Mouse (Mus musculus) MEL (cell line): ENCODE data around the gene Lcn9. TPM values are rescaled to one million over a fixed set of nuclear protein-coding genes. Genes with fewer than 3 reads are reported as not detected.

Experiments
- DNase-seq: peaks from one replicate; pipeline ENCODE4 v3.0.0; 2011; ENCODE audit warnings: low read depth, low spot score
- H3K27ac ChIP-seq: 2 replicates; pipeline ENCODE4 v1.5.1; 2012; ENCODE audit warnings: low read depth, mild to moderate bottlenecking, control low read depth, low read length, moderate library complexity; ENCODE audit not compliant: control insufficient read depth
- H3K27me3 ChIP-seq, 2 experiments: fragments of 150-350 bp in 1 of 2; sonication (generic) in 1 of 2; 2 replicates each; pipeline ENCODE4 v1.6.1; 2012; ENCODE audit warnings: low read length in 2 of 2, mild to moderate bottlenecking in 2 of 2, improper control_type of control experiment in 1 of 2, moderate library complexity in 1 of 2; ENCODE audit not compliant: insufficient read depth in 2 of 2, control insufficient read depth in 1 of 2
- H3K36me3 ChIP-seq, 2 experiments: 2 replicates each; pipeline ENCODE4 v1.6.1; 2012 to 2014; ENCODE audit warnings: low read length in 2 of 2, improper control_type of control experiment in 1 of 2, inconsistent platforms in 1 of 2, mild to moderate bottlenecking in 1 of 2; ENCODE audit not compliant: insufficient read depth in 2 of 2, control insufficient read depth in 1 of 2
- H3K4me1 ChIP-seq, 2 experiments: fragments of 150-350 bp in 1 of 2; sonication (generic) in 1 of 2; 2 replicates each; pipeline ENCODE4 v1.6.1; 2012; ENCODE audit warnings: low read length in 2 of 2, improper control_type of control experiment in 1 of 2, mild to moderate bottlenecking in 1 of 2; ENCODE audit not compliant: insufficient read depth in 2 of 2, control insufficient read depth in 1 of 2
- H3K4me3 ChIP-seq, 2 experiments: fragments of 150-350 bp in 1 of 2; sonication (generic) in 1 of 2; 2 replicates each; pipeline ENCODE4 v1.5.1; 2012; ENCODE audit warnings: low read depth in 2 of 2, low read length in 2 of 2, mild to moderate bottlenecking in 2 of 2, moderate library complexity in 2 of 2, control low read depth in 1 of 2, improper control_type of control experiment in 1 of 2; ENCODE audit not compliant: control insufficient read depth in 1 of 2, insufficient read depth in 1 of 2
- H3K79me2 ChIP-seq: 2 replicates; pipeline ENCODE4 v1.6.1; 2012; ENCODE audit warnings: mild to moderate bottlenecking, low read length, moderate library complexity; ENCODE audit not compliant: control insufficient read depth, poor library complexity, insufficient read depth
- H3K9ac ChIP-seq: 2 replicates; pipeline ENCODE4 v1.6.1; 2012; ENCODE audit warnings: low read depth, mild to moderate bottlenecking, control low read depth, low read length, moderate library complexity; ENCODE audit not compliant: control insufficient read depth, poor library complexity, severe bottlenecking
- H3K9me3 ChIP-seq: fragments of 150-350 bp; sonication (generic); replicated peaks from 2 replicates; pipeline ENCODE4 v1.6.1; 2012; ENCODE audit warnings: mild to moderate bottlenecking, low read length, improper control_type of control experiment, moderate library complexity; ENCODE audit not compliant: insufficient read depth
- BHLHE40 ChIP-seq: IDR thresholded peaks from 2 replicates; pipeline ENCODE4 v1.6.1; 2012; ENCODE audit warnings: low read depth, mild to moderate bottlenecking, inconsistent platforms, low read length, improper control_type of control experiment, borderline replicate concordance
- CHD1 ChIP-seq: IDR thresholded peaks from 2 replicates; pipeline ENCODE4 v1.6.1; 2012; ENCODE audit warnings: low read depth, mild to moderate bottlenecking, inconsistent platforms, low read length, improper control_type of control experiment
- E2F4 ChIP-seq: IDR thresholded peaks from 2 replicates; pipeline ENCODE4 v1.6.1; 2011; ENCODE audit warnings: low read depth, low read length, improper control_type of control experiment, borderline replicate concordance
- EP300 ChIP-seq, 2 experiments: IDR thresholded peaks; 2 replicates each; pipeline ENCODE4 v1.6.1; 2011; ENCODE audit warnings: improper control_type of control experiment in 2 of 2, low read length in 2 of 2, low read depth in 1 of 2, mild to moderate bottlenecking in 1 of 2
- ETS1 ChIP-seq: IDR thresholded peaks from 2 replicates; pipeline ENCODE4 v1.6.1; 2012; ENCODE audit warnings: low read depth, mild to moderate bottlenecking, inconsistent platforms, low read length, improper control_type of control experiment, moderate library complexity
- HCFC1 ChIP-seq: IDR thresholded peaks from 2 replicates; pipeline ENCODE4 v1.6.1; 2012; ENCODE audit warnings: low read depth, mild to moderate bottlenecking, inconsistent platforms, low read length, improper control_type of control experiment, moderate library complexity
- JUND ChIP-seq: IDR thresholded peaks from 2 replicates; pipeline ENCODE4 v1.6.1; 2011; ENCODE audit warnings: low read depth, mild to moderate bottlenecking, improper control_type of control experiment, low read length
- KAT2A ChIP-seq: conservative IDR thresholded peaks from 2 replicates; pipeline ENCODE4 v1.6.1; 2012; ENCODE audit warnings: low read depth, low read length, improper control_type of control experiment, inconsistent platforms
- MAFK ChIP-seq: IDR thresholded peaks from 2 replicates; pipeline ENCODE4 v1.6.1; 2011; ENCODE audit warnings: low read depth, mild to moderate bottlenecking, low read length, improper control_type of control experiment, borderline replicate concordance
- MEF2A ChIP-seq: IDR thresholded peaks from 2 replicates; pipeline ENCODE4 v1.6.1; 2014; ENCODE audit warnings: low read depth, mild to moderate bottlenecking, inconsistent platforms, low read length, improper control_type of control experiment; ENCODE audit not compliant: poor library complexity, insufficient replicate concordance, severe bottlenecking; ENCODE audit errors: extremely low read depth
- NELFE ChIP-seq: IDR thresholded peaks from 2 replicates; pipeline ENCODE4 v1.6.1; 2011; ENCODE audit warnings: low read depth, low read length, improper control_type of control experiment
- NRF1 ChIP-seq: IDR thresholded peaks from 2 replicates; pipeline ENCODE4 v1.6.1; 2014; ENCODE audit warnings: low read depth, mild to moderate bottlenecking, inconsistent platforms, low read length, improper control_type of control experiment, moderate library complexity; ENCODE audit not compliant: poor library complexity, insufficient read depth, severe bottlenecking
- TAL1 ChIP-seq: IDR thresholded peaks from 2 replicates; pipeline ENCODE4 v1.6.1; 2012; ENCODE audit warnings: mild to moderate bottlenecking, inconsistent platforms, low read length, moderate library complexity, mixed read lengths
- TBP ChIP-seq: IDR thresholded peaks from 2 replicates; pipeline ENCODE4 v1.8.0; 2011; ENCODE audit warnings: low read depth, low read length, improper control_type of control experiment
- USF1 ChIP-seq: IDR thresholded peaks from 2 replicates; pipeline ENCODE4 v1.6.1; 2014; ENCODE audit warnings: low read depth, mild to moderate bottlenecking, inconsistent platforms, low read length, improper control_type of control experiment, moderate library complexity
- USF2 ChIP-seq, 2 experiments: IDR thresholded peaks; 2 replicates each; pipeline ENCODE4 v1.6.1; 2011 to 2012; ENCODE audit warnings: improper control_type of control experiment in 2 of 2, low read length in 2 of 2, borderline replicate concordance in 1 of 2, inconsistent platforms in 1 of 2, low read depth in 1 of 2, mild to moderate bottlenecking in 1 of 2; ENCODE audit not compliant: insufficient read depth in 1 of 2
- ZC3H11A ChIP-seq: IDR thresholded peaks from 2 replicates; pipeline ENCODE4 v1.6.1; 2012; ENCODE audit warnings: low read depth, mild to moderate bottlenecking, inconsistent platforms, low read length, improper control_type of control experiment
- polyA plus RNA-seq, 2 experiments: library from polyadenylated mRNA; stranded (reverse) in 1 of 2; unstranded in 1 of 2; fragments of >175 nt in 1 of 2; fragments of >200 nt in 1 of 2; gene quantifications; 2 replicates each; pipeline versions ENCODE4 v1.2.1 to v1.2.4; 2012; ENCODE audit warnings: low replicate concordance in 2 of 2, low read depth in 1 of 2; ENCODE audit not compliant: insufficient read length in 2 of 2, insufficient read depth in 1 of 2, missing spikeins in 1 of 2
- total RNA-seq: library from RNA; depleted of rRNA; stranded (reverse); fragments of 300-350 nt; gene quantifications from 2 replicates; pipeline ENCODE4 v1.2.3, GENCODE M21; 2012

Lcn9 gene
- total and polyA plus RNA-seq, 3 experiments, result not detected

DNA sequence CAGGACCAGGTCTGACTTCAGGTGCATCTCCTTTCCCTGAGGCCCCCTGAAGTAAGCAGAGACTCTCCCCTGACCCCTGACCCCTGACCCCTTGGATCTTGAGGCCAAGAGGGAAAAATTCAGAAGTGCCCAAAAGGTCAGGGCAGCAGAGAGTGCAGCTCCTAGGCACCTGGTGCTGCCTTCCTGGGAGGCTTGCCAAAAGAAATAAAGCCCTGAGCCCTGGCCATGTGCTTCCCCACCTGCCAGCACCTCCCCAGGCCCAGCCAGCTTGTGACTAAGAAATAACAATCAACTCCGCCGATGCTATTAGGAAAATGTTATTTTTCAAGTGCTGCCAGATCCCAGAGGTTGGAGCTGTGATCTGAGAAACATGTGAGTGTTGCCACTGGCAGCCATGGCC is 39.1 kb downstream of the Lcn9 start:
- H3K27me3 ChIP-seq, result no peaks in the 10 kb centered on the region
- TF ChIP-seq NELFE (no peak), NRF1 (no peak), CHD1 (no peak), TBP (no peak), JUND (no peak), EP300 (IDR thresholded peaks at IDR 0.05; ENCODE audit: low read depth in 1 of 2, low read length in 2 of 2) (no peak), USF1 (no peak), ETS1 (no peak)
- no peak overlapping the region for H3K4me3 ChIP-seq
- H3K27ac ChIP-seq, result no peak overlapping the region
- no peaks in the 10 kb centered on the region for H3K36me3 ChIP-seq
- H3K9me3 ChIP-seq, result no peaks in the 10 kb centered on the region
- no peaks in the 10 kb centered on the region for H3K79me2 ChIP-seq
- H3K9ac ChIP-seq, result no peak overlapping the region
- DNase-seq, result no peak
- H3K4me1 ChIP-seq, result no peaks in the 10 kb centered on the region

GRCm38 (mm10) chr2:25862696-25863270 is 39.8 kb downstream of the Lcn9 start:
- Histone ChIP-seq H3K36me3 (no peaks in the 10 kb centered on the region), H3K79me2 (no peaks in the 10 kb centered on the region), H3K27me3 (no peaks in the 10 kb centered on the region), H3K4me3 (no peak overlapping the region), H3K9me3 (no peaks in the 10 kb centered on the region), H3K27ac (no peak overlapping the region), H3K4me1 (no peaks in the 10 kb centered on the region), H3K9ac (no peak overlapping the region)
- no peak for DNase-seq
- TF ChIP-seq E2F4 (no peak), MAFK (no peak), TBP (no peak), JUND (no peak), TAL1 (no peak), USF2 (IDR thresholded peaks at IDR 0.05; ENCODE audit: borderline replicate concordance in 1 of 2, insufficient read depth in 1 of 2, low read depth in 1 of 2, low read length in 2 of 2) (no peak), MEF2A (no peak), BHLHE40 (no peak), HCFC1 (no peak), ZC3H11A (no peak), KAT2A (no peak)
